Mouse (Mus musculus) frontal cortex, postnatal 10 days (tissue): ENCODE results near the gene Vps37c.

ENCODE experiments used
- DNase-seq, 2 experiments: peaks; one replicate each; pipeline ENCODE4 v3.0.0; 2022; ENCODE audit warnings: low spot score in 2 of 2, mixed read lengths in 1 of 2

Vps37c gene

GRCm38 (mm10) chr19:10740641-10741440 is 52.3 kb downstream of the Vps37c start:
- DNase-seq: no peak

GRCm38 (mm10) chr19:10742145-10742544 is 53.6 kb downstream of the Vps37c start:
- DNase-seq: no peak

- no peak for DNase-seq
These were observed 54.0 kb downstream of the Vps37c start for GRCm38 (mm10) chr19:10742565-10742964.

- no peak for DNase-seq
These were observed 58.6 kb downstream of the Vps37c start for GRCm38 (mm10) chr19:10747182-10747581.

GRCm38 (mm10) chr19:10747718-10748117 is 59.2 kb downstream of the Vps37c start:
- DNase-seq: no peak

GRCm38 (mm10) chr19:10748401-10749102 is 60.0 kb downstream of the Vps37c start:
- no peak for DNase-seq

GRCm38 (mm10) chr19:10749295-10749694 is 60.8 kb downstream of the Vps37c start:
- no peak for DNase-seq

- no peak for DNase-seq
These were observed 61.6 kb downstream of the Vps37c start for GRCm38 (mm10) chr19:10750161-10750560.

- DNase-seq: no peak
These were observed 63.1 kb downstream of the Vps37c start for GRCm38 (mm10) chr19:10751607-10752006.

- DNase-seq: no peak
These were observed 63.6 kb downstream of the Vps37c start for GRCm38 (mm10) chr19:10752106-10752505.

GRCm38 (mm10) chr19:10752646-10753045 is 64.1 kb downstream of the Vps37c start:
- DNase-seq: no peak

- no peak for DNase-seq
These were observed 68.6 kb downstream of the Vps37c start for GRCm38 (mm10) chr19:10757125-10757524.

GRCm38 (mm10) chr19:10757526-10757925 is 69.0 kb downstream of the Vps37c start:
- no peak for DNase-seq

- DNase-seq: no peak
These were observed 70.2 kb downstream of the Vps37c start for GRCm38 (mm10) chr19:10758708-10759107.

- no peak for DNase-seq
These were observed 71.0 kb downstream of the Vps37c start for GRCm38 (mm10) chr19:10759525-10759924.

GRCm38 (mm10) chr19:10759983-10760831 is 71.7 kb downstream of the Vps37c start:
- DNase-seq: no peak

- DNase-seq: no peak
These were observed 73.4 kb downstream of the Vps37c start for GRCm38 (mm10) chr19:10761794-10762415.

- DNase-seq: no peak
These were observed 73.9 kb downstream of the Vps37c start for GRCm38 (mm10) chr19:10762468-10762867.

GRCm38 (mm10) chr19:10763381-10764031 is 75.0 kb downstream of the Vps37c start:
- no peak for DNase-seq
